Mouse (Mus musculus) frontal cortex, postnatal 14 days (tissue): ENCODE measurements at regions not wholly inside any gene's neighbourhood (a gene's known extent, or its start where the extent isn't known, plus 50 kb on each side); places are given as distances from the start of the nearest gene placed in this dataset.

Experiments
- DNase-seq, 2 experiments: peaks; one replicate each; pipeline ENCODE4 v3.0.0; 2022; ENCODE audit warnings: low spot score in 2 of 2

DNA sequence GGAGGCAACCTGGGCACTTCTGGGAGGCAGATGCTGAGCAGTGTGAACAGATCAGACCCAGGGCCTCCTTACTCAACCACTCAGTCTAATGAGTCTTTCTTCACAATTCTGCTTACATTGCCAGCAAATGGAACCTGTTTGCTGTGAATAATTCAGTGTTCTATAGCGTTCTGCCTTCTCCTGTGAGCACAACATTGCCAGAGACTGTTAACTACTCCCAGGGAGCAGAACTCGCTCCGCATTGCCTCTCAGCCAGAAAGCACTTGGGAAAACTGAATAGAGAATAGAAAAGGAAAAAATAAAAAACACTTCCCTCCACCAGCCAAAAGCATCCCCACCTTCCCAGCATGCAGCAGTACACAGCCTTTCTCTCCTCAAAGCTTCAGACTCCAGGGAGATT, 51.5 kb downstream of the Aym1 start:
- DNase-seq = no peak

DNA sequence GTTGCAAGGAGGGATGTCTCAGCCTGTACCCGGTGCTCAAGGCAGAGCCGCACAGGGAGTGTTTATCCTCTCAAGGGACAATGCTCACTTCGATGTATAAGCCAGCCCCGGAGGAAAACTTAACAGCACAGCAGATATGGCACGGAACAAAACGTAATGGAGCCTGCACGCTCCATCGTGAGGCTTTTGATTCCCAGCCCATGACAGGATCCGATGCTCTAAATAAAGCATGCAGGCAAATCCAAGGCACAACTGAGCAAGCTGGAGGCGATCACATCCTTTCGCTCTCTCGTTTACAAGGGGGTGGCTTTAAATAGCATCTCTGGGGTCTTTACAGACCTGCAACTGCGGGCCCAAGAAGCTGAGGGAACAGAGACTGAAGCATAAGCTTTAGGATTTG, 53.9 kb downstream of the Aym1 start:
- peak in 1 of 2 experiments; percentile 23 for DNase-seq

DNA sequence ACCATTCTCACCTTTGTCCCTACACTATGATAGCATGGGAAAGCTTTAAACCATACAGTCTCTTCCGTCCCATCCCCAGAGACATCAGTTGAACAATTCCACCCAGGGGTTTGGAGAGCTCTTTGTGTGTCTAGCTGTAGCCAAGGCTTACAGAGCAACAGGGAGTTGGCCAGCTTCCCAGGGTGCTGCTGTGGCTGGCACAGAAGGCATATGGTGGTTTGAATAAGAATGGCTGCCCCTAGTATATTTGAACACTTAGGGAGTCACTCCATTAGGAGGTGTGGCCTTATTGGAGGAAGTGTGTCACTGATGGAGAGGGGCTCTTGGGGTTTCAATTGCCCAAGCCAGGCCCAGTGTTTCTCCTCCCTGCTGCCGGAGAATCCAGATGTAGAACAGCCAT, 57.5 kb downstream of the Aym1 start:
- peak; percentile 28 to 32 for DNase-seq

DNA sequence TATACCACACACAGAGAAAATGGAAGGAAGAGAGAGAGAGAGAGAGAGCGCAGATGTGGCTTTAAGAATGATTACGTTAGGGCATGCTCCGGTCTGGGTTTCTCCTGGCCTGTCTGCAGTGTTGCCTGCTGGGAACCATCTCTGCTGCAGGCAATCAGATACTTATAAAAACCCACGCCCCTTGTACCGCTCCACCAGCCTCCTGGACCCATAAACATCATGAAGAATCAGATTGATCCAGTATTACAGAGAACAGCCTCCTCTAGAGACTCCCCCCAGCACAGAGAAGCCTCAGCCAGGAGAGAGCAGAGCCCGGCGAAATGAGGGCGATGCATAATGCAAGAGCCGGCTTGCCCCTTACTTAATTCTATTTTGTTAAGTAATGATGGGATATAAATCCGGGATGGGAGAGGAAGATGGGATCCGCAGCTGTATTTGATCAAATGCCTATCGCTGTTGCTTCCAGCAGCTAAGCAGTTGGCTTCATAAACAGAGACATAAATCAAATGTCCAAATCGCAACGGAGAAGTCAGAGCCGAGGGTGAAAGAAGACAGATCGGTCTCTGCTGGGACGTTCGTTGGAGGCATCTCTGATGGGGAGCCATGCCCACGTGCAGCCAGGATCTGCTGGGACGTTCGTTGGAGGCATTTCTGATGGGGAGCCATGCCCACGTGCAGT, 61.4 kb downstream of the Aym1 start:
- no peak for DNase-seq

DNA sequence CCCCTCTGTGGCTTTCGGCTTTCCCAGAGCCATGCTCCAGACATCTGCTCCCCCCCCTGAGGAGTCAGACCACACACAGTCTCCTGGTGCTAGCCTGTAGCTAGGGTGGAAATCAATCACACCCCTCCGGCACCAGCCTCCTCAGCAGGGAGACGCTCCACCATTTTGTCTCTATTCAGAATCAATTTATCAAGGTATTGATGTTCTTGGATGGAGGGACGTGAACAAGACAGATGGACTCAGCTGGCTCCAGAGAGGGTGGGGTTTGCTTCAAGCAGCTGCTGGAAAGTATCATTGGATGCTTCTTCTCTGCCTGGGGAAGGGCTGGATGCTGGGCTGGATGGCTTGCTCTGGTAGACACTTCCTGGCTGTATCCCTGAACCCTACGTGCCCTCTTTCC, 63.5 kb downstream of the Aym1 start:
- DNase-seq = no peak

DNA sequence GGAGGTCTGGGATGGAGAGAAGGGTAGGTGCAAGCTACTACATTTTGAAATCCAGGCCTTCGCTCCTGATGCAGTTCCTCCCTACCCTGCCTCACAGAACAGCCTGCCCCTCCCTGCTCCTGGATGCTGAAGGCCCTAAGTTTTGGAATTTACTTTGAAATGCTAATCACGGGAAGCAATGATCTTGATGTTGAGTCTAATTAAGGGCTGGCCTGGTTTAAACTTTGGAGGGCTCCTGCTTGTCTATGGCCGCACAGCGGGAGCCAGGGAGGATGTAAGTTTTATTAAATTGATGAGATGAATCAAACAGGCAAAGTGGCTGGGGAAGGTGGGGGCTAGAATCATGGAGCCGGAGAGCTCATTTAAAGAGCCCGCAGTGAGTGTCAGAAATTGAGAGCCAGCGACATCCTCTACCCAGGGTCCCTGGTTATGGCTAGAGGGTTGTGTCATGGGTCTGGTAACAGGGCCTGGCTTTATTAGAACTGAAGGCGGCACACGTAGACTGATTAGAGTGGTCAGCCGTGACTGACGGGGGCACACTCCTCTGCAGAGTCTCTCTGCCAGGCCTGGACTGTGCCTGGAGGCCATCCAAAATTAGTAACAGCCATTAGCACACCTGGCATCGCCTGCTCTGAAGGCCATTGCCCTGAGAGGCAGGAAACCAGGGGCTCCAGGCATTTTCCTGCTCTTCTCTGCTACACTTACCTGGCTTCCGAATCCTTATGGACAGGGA, 65.1 kb downstream of the Aym1 start:
- no peak for DNase-seq

DNA sequence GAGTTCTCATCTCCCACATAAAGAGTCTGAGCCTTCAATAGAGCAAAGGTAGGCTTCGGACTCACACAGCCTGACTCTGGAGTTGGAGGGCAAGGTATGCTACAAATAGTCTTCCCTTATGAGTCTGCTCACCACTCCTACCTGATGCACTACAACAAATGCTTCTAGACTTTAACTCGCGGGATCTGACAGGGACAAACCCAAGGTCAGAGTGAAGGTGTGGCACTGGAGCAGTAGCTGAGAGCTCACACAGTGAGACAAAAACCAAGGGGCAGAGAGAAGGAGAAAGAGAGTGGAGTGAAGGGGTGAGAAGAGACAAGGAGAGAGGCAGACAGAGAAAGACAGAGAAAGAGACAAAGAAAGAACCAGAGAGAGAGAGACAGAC, 65.6 kb downstream of the Aym1 start:
- no peak for DNase-seq

DNA sequence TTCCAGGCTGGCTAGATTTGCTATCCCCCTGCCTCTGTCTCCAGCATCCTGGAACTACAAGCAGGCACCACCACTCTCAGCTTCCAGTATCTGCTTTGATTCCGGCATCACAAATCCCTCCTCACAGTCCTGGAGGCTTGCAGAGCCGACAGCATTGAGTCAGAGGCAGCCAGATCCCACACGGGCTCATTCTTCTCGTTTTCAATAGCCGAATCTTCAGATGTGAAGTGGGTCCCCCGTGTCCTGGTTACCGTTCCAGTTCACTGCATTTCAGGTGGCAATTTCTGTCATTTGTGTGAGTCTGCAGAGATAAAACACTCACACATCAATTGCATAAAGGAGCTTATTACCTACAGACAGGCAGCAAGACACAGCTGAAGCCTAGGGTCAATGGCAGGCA, 62.4 kb upstream of the Wscd2 start:
- no peak for DNase-seq

DNA sequence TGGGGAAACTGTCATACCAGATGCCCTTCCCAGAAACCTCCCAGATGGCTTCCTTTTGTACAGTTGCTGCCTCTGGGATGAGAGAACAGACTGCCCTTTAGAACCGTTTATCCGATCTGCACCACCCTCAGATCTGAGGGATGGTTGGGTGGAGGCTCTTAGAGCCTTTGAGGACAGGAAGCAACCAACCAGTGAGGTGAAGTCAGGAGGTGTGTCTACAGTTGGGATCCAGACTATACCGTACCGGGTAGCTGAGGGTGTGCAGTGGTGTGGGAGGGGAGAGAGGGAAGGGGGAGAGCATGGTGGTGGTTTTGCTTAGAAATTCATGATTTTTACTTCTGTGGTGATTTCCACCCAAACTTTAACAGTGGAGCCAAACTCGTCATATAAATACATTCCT, 58.8 kb upstream of the Wscd2 start:
- no peak for DNase-seq

DNA sequence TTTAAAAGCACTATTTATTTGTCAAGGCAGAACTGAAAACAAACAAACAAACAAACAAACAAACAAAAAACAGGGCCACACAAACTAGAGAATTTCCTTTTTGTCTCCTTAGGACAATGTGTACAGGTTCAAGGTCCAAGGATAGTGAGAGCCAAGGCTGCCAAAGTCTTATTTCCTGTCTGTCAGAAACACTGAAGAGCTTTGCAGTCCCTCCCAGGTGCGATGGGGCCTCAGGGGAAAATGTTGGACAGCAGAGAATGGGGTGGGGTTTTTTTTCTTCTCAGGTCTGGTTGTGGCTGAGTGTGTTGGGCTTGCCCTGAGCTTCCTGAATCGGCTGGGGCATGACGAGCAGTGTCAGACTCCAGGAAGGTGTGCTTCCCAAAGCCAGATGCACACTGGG, 53.1 kb upstream of the Wscd2 start:
- no peak for DNase-seq
